Mouse (Mus musculus): Measurements from ENCODE around the gene Pamr1. TPM values are rescaled to one million over a fixed set of nuclear protein-coding genes. Genes with fewer than 3 reads are reported as not detected.

The Pamr1 gene
- total RNA-seq (2023) = not detected

GRCm38 (mm10) chr2:102549611-102550266 lies at the start of gene Pamr1:
TSS of gene Pamr1 (plus strand) at chr2:102550012.

DNA sequence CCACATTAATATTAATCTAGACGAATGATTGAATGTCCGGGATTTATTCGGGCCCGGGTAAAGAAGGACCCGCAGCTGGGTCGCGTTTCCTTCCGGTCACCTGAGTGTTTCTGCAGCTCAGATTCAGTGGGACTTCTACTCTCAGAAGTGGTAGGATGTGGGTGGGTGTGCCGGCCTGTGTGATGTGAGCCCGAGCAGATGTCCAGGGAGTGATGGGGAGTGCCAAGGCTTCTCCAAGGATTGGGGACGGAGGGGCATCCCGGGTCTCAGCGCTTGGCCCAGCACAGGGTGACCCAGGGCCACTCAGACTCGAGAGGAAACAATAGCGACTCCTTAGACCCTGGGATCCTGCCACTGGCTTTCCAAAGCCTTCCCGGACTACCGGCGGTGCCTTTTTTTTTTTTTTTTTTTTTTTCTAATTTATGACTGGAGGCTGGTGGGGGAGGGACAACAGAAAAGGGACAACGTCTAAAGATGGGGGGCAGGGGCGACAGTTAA lies 108.4 kb downstream of the Pamr1 start, which contains the start of gene Slc1a2:
TSS of gene Slc1a2 (plus strand) at position 497 of the 498 bp plus-strand sequence.

Other genes with a start within 250 kb of the Pamr1 start
- 10 to 100 TPM; 11.3 to 13.6 TPM for gene Trim44, start 142.2 kb upstream of the Pamr1 start, total RNA-seq (2023)
- gene Fjx1, start 97.5 kb upstream of the Pamr1 start, total RNA-seq (2023) = not detected
- not detected for gene Slc1a2, start 108.6 kb downstream of the Pamr1 start, total RNA-seq (2023)

Measured in neutrophil, adult 83 days (primary cell).